In the genomic region with DNA sequence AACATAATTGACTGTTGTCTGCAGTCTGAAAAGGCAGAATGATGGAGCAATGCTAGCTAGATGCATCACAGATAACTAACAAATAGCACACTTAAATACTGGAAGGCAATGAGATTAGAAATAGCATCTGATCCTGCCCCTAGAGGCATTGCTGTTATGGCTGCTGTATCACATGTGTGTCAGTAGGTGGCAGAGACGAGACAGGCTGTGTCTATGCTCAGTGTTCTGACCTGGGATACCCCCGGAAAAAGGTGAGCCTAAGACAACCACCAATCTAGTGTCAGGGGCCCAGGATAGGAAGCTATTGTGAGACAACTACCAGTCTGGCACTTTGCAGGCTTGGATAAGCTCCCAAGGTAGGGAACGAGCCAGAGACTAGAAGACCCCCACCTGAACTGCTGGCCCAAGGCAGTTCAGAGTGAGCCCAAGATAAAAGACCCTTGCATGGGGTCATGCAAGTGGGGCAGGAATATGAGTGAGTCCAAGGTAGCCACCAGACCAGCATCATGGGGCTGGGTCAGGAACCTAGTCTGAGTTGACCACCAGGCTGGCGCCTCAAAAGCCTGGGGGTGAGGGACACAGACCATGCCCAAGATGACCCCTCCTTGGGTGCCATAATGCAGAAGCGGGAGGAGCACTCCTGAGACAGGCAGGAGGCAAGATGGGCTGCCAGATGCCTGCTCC, we compare ENCODE assay signal across 9 mouse cellular contexts. TPM values are rescaled to one million over a fixed set of nuclear protein-coding genes. Genes with fewer than 3 reads are reported as not detected.
DNase-seq lines count a peak whose midpoint lies in the region; ATAC-seq and TF ChIP-seq lines count a peak whose summit lies in the region.
"Had no signal": no experiment of that assay in that cellular context is flagged by ENCODE, and none has a peak within 500 bp of the region (broad histone marks: within the 10 kb centered on the region; RNA-seq: fewer than 3 reads in every experiment).

No protein-coding gene starts in this region.

- H3K27me3 ChIP-seq in heart, embryonic 11.5 days (ENCODE audit: control insufficient read depth, insufficient read depth, low read length): no peaks in the 10 kb centered on the region
- peaks cover 6% of the 10 kb centered on the region; the same call in 1 of the 2 replicates for H3K27me3 ChIP-seq in G1E (ENCODE audit: insufficient read depth, low read length)
- no peaks in the 10 kb centered on the region for H3K27me3 ChIP-seq in embryonic facial prominence, embryonic 15.5 days

- no peaks in the 10 kb centered on the region; the same call in 1 of the 2 replicates for H3K4me1 ChIP-seq in heart, embryonic 11.5 days (ENCODE audit: control insufficient read depth, insufficient read depth, low read length)
- 0 out of 2 replicates have a peak, but pooled peaks cover 6% of the 10 kb centered on the region for H3K4me1 ChIP-seq in G1E (ENCODE audit: insufficient read depth, low read depth, low read length)
- no peaks in the 10 kb centered on the region for H3K4me1 ChIP-seq in embryonic facial prominence, embryonic 15.5 days

- TF ChIP-seq CTCF in G1E (IDR thresholded peaks at IDR 0.05; ENCODE audit: low read depth, low read length): peak; percentile 39; the same call in 1 of the 2 replicates

- no peaks in the 10 kb centered on the region for H3K36me3 ChIP-seq in heart, embryonic 11.5 days (ENCODE audit: control insufficient read depth, insufficient read depth, low read length)
- H3K36me3 ChIP-seq in G1E (replicated peaks): no peaks in the 10 kb centered on the region
- no peaks in the 10 kb centered on the region for H3K36me3 ChIP-seq in embryonic facial prominence, embryonic 15.5 days

- DNase-seq in heart, adult 8-10 months (ENCODE audit: low spot score): peak; percentile 21
- DNase-seq in B cell, adult 2 months: peak; percentile 32 to 33
- peak; percentile 5 for DNase-seq in G1E (ENCODE audit: low spot score)
- peak; percentile 11 to 16 for DNase-seq in layer of hippocampus, adult 8-10 months (ENCODE audit: low spot score in 2 of 2)
- peak; percentile 60 for DNase-seq in retina, postnatal 1 day
- DNase-seq in gastrocnemius, adult 8-10 months (ENCODE audit: low spot score in 2 of 2): no peak

- no peak for ATAC-seq in heart, embryonic 11.5 days (replicated peaks; ENCODE audit: insufficient number of reproducible peaks, low FRiP score, low TSS enrichment)
- peak; percentile 34 for ATAC-seq in G1E (ENCODE audit: extremely low read depth, insufficient number of reproducible peaks, low FRiP score, poor library complexity, severe bottlenecking)
- ATAC-seq in embryonic facial prominence, embryonic 15.5 days (ENCODE audit: insufficient number of reproducible peaks, low FRiP score, low TSS enrichment, low read depth): peak; percentile 34; the same call in 1 of the 2 replicates

- no peak overlapping the region for H3K4me3 ChIP-seq in heart, embryonic 11.5 days (ENCODE audit: low read depth, low read length)
- no peak overlapping the region for H3K4me3 ChIP-seq in G1E (ENCODE audit: low read depth, low read length)
- no peak overlapping the region for H3K4me3 ChIP-seq in embryonic facial prominence, embryonic 15.5 days (replicated peaks)

- H3K27ac ChIP-seq in heart, embryonic 11.5 days (ENCODE audit: low read depth, low read length): no peak overlapping the region
- no peak overlapping the region for H3K27ac ChIP-seq in embryonic facial prominence, embryonic 15.5 days (replicated peaks)

- no peak overlapping the region for H3K9ac ChIP-seq in heart, embryonic 11.5 days (ENCODE audit: low read depth, low read length)
- H3K9ac ChIP-seq in embryonic facial prominence, embryonic 15.5 days: no peak overlapping the region

- 56% methylated on average over 5 of the region's 5 CpGs for WGBS in heart, embryonic 11.5 days (ENCODE audit: insufficient replicate concordance)
- 64% methylated on average over 5 of the region's 5 CpGs for WGBS in embryonic facial prominence, embryonic 15.5 days

- H3K4me2 ChIP-seq in heart, embryonic 11.5 days: no peak overlapping the region
- no peak overlapping the region for H3K4me2 ChIP-seq in embryonic facial prominence, embryonic 15.5 days (replicated peaks)

- no peaks in the 10 kb centered on the region for H3K9me3 ChIP-seq in heart, embryonic 11.5 days (replicated peaks; ENCODE audit: control insufficient read depth, low read length)
- H3K9me3 ChIP-seq in G1E (replicated peaks): no peaks in the 10 kb centered on the region
- no peaks in the 10 kb centered on the region for H3K9me3 ChIP-seq in embryonic facial prominence, embryonic 15.5 days (replicated peaks)

RNA-seq across cellular contexts. Expression of gene Eea1, which starts 41.8 kb away (rescaled TPM):
- total RNA-seq in heart, adult 8-10 months (2022): 10 to 100 TPM; 30.4 to 36.9 (median 30.9) TPM
- 16.6 and 21.5 TPM in 2 replicates for polyA plus RNA-seq in heart, embryonic 11.5 days (2014; fragmentation: Nextera tagmentation; extraction: Ambion mirVana)
- total RNA-seq in G1E (2014; fragmentation: Nextera tagmentation) (31.6 and 34.8 TPM in 2 replicates), G1E (2017) (29.6 and 36.7 TPM in 2 replicates)
- 4.6 and 4.9 TPM in 2 replicates for polyA plus RNA-seq in G1E (2012)
- 22.8 and 23.5 TPM in 2 replicates for polyA plus RNA-seq in embryonic facial prominence, embryonic 15.5 days (2015; fragmentation: Nextera tagmentation; extraction: Ambion mirVana)
- total RNA-seq in layer of hippocampus, adult 8-10 months (2022): 10 to 100 TPM; 34.0 to 38.8 (median 36.3) TPM
- total RNA-seq in gastrocnemius, adult 8-10 months (2022): 10 to 100 TPM; 19.7 to 26.8 (median 22.9) TPM

RNA-seq across cellular contexts. Expression of gene Gm33543, which starts 55.9 kb away (rescaled TPM):
- total RNA-seq in heart, adult 8-10 months (2022): 1 to 10 TPM; 2.6 to 5.4 (median 4.0) TPM
- not detected in 2 replicates for polyA plus RNA-seq in heart, embryonic 11.5 days (2014; fragmentation: Nextera tagmentation; extraction: Ambion mirVana)
- not detected in 2 replicates for total RNA-seq in G1E (2014; fragmentation: Nextera tagmentation)
- 0.16 and 0.17 TPM in 2 replicates for total RNA-seq in G1E (2017)
- not detected in 2 replicates for polyA plus RNA-seq in G1E (2012)
- 0.12 and 0.19 TPM in 2 replicates for polyA plus RNA-seq in embryonic facial prominence, embryonic 15.5 days (2015; fragmentation: Nextera tagmentation; extraction: Ambion mirVana)
- total RNA-seq in layer of hippocampus, adult 8-10 months (2022): not detected
- total RNA-seq in gastrocnemius, adult 8-10 months (2022): 1 to 10 TPM in 2 of 4 experiments, under 1 TPM in 2; 0.32 to 2.0 (median 1.4) TPM
- polyA plus RNA-seq: frontal cortex, adult 2 months had no signal

Comparison
In these comparisons a context has a peak if more than half of its experiments do, and no peak if none do; other contexts are left out.
1. DNase-seq: peak in heart, adult 8-10 months (single experiment), B cell, adult 2 months (2 of 2), G1E (single experiment), layer of hippocampus, adult 8-10 months (2 of 2) and retina, postnatal 1 day (single experiment); none in gastrocnemius, adult 8-10 months (0 of 2).